Mouse (Mus musculus): ENCODE measurements at regions not wholly inside any gene's neighbourhood (a gene's known extent, or its start where the extent isn't known, plus 50 kb on each side); places are given as distances from the start of the nearest gene placed in this dataset.

GRCm38 (mm10) chr13:48094275-48095035 lies 166.6 kb upstream of the Id4 start:
- no peak for DNase-seq (ENCODE audit: low spot score)

- no peak for DNase-seq (ENCODE audit: low spot score)
These were observed 158.9 kb upstream of the Id4 start for GRCm38 (mm10) chr13:48102156-48102555.

- no peak for DNase-seq (ENCODE audit: low spot score)
These were observed 158.5 kb upstream of the Id4 start for GRCm38 (mm10) chr13:48102576-48102975.

GRCm38 (mm10) chr13:48104766-48105165 lies 156.3 kb upstream of the Id4 start:
- no peak for DNase-seq (ENCODE audit: low spot score)

GRCm38 (mm10) chr13:48106946-48107345 lies 154.1 kb upstream of the Id4 start:
- DNase-seq (ENCODE audit: low spot score), result no peak

- DNase-seq (ENCODE audit: low spot score), result no peak
These were observed 145.1 kb upstream of the Id4 start for GRCm38 (mm10) chr13:48115890-48116289.

- no peak for DNase-seq (ENCODE audit: low spot score)
These were observed 134.4 kb upstream of the Id4 start for GRCm38 (mm10) chr13:48126582-48126981.

GRCm38 (mm10) chr13:48130724-48131123 lies 130.3 kb upstream of the Id4 start:
- DNase-seq (ENCODE audit: low spot score), result peak; percentile 81

GRCm38 (mm10) chr13:48131681-48132080 lies 129.3 kb upstream of the Id4 start:
- DNase-seq (ENCODE audit: low spot score), result no peak

GRCm38 (mm10) chr13:48145976-48146375 lies 115.1 kb upstream of the Id4 start:
- no peak for DNase-seq (ENCODE audit: low spot score)

- DNase-seq (ENCODE audit: low spot score), result no peak
These were observed 114.0 kb upstream of the Id4 start for GRCm38 (mm10) chr13:48147061-48147460.

- DNase-seq (ENCODE audit: low spot score), result no peak
These were observed 107.8 kb upstream of the Id4 start for GRCm38 (mm10) chr13:48153248-48153647.

GRCm38 (mm10) chr13:48153684-48154413 lies 107.2 kb upstream of the Id4 start:
- peak; percentile 52 for DNase-seq (ENCODE audit: low spot score)

- DNase-seq (ENCODE audit: low spot score), result no peak
These were observed 106.5 kb upstream of the Id4 start for GRCm38 (mm10) chr13:48154414-48155105.

GRCm38 (mm10) chr13:48159020-48159910 lies 101.8 kb upstream of the Id4 start:
- DNase-seq (ENCODE audit: low spot score), result peak; percentile 66

- no peak for DNase-seq (ENCODE audit: low spot score)
These were observed 100.9 kb upstream of the Id4 start for GRCm38 (mm10) chr13:48160161-48160560.

- DNase-seq (ENCODE audit: low spot score), result peak; percentile 73
These were observed 99.7 kb upstream of the Id4 start for GRCm38 (mm10) chr13:48161339-48161738.

GRCm38 (mm10) chr13:48164586-48164985 lies 96.4 kb upstream of the Id4 start:
- DNase-seq (ENCODE audit: low spot score), result no peak

GRCm38 (mm10) chr13:48165838-48166237 lies 95.2 kb upstream of the Id4 start:
- no peak for DNase-seq (ENCODE audit: low spot score)

- no peak for DNase-seq (ENCODE audit: low spot score)
These were observed 93.1 kb upstream of the Id4 start for GRCm38 (mm10) chr13:48167976-48168375.

- DNase-seq (ENCODE audit: low spot score), result no peak
These were observed 89.6 kb upstream of the Id4 start for GRCm38 (mm10) chr13:48171309-48171953.

Data from retina, embryonic 14.5 days (tissue).